Mouse (Mus musculus) gastrocnemius, postnatal 10 days (tissue): ENCODE measurements around the gene Zbtb43. TPM values are rescaled to one million over a fixed set of nuclear protein-coding genes. Genes with fewer than 3 reads are reported as not detected.
A peak's percentile ranks its signal among the peaks of the same experiment; 100 is the strongest.

ENCODE experiments used
- DNase-seq: peaks from one replicate; pipeline ENCODE4 v3.0.0; 2021; ENCODE audit warnings: mixed read lengths
- total RNA-seq, 2 experiments: library from RNA; stranded (reverse); gene quantifications; 2 replicates each; pipeline ENCODE4 v1.2.3; 2021

Gene Zbtb43
- total RNA-seq, 2 experiments from 2014 or later: 16.8 to 21.0 TPM

DNA sequence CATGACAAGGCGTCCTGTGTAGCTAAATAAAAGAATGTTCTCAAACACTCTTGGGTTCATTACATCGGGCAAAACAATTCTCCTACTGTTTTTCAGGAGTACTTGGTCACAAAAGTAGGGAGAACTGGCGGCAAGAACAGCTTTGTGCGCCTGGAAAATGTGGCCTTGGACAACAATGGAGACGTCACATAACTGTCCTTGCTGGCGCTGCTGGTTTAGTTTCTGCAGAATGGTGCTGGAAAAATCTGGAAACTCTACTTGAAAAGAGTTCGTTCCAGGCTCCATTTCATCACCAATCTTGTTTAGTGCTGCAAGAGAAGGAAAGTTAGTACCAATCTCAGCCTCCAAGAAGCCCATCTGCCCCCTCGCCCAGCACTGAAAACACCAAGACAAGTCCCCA is 13.5 kb downstream of the Zbtb43 start:
- DNase-seq: no peak

DNA sequence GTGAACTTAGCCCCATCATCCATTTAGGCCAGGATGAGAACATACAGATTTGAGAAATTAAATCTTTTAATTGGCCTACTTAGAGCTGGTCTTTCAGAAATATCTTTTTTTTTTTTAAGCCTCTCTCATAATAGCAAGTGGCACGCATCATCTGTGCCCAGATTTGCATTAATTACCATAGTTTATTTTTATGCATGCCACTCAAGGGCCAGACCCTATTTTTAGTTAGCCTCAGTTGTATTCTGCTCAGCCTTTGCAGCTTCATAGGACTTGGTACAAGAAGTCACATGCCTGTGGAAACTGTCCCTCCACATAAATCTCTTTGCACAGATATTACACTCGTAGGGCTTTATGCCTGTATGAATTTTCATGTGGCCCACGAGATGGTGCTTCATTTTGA is 14.9 kb downstream of the Zbtb43 start:
- no peak for DNase-seq

DNA sequence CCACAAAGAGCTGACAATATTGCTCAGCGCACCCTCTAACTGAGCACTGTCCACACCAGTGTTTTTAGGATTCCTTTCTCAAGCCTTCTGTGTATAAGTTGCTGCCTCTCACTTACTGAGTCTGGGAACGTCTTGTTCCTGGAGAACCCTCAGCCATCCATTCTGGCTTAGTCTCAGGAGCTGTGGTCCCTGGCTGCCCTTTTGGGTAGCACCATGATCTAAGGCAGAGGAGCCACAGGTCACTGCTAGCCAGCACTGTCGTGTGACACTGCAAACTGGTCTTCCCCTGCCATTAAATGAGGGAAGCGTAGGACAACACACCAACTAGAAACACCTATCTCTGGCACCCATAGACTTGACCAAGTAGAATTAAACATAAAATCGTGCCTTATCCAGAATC is 15.6 kb downstream of the Zbtb43 start:
- DNase-seq: no peak

DNA sequence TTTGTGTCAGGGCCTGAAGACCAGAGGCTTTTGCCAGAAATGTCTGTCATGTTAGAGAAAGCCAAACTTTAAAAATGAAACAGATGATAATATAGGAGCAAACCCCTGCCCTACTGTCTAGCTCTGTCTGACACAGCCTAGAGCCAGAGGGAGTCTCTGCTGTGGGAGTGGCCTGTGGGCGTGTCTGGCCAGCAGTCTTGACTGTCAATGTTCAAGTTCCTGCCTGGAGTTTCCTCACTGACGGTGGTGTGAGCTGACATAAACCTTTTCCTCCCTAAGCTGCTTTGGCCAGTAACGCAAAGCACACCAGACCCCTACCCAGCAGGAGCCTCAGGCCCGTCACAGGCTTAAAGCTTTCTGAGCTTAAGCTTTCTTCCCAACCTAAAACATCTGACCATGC is 16.2 kb downstream of the Zbtb43 start:
- DNase-seq: peak; percentile 29

DNA sequence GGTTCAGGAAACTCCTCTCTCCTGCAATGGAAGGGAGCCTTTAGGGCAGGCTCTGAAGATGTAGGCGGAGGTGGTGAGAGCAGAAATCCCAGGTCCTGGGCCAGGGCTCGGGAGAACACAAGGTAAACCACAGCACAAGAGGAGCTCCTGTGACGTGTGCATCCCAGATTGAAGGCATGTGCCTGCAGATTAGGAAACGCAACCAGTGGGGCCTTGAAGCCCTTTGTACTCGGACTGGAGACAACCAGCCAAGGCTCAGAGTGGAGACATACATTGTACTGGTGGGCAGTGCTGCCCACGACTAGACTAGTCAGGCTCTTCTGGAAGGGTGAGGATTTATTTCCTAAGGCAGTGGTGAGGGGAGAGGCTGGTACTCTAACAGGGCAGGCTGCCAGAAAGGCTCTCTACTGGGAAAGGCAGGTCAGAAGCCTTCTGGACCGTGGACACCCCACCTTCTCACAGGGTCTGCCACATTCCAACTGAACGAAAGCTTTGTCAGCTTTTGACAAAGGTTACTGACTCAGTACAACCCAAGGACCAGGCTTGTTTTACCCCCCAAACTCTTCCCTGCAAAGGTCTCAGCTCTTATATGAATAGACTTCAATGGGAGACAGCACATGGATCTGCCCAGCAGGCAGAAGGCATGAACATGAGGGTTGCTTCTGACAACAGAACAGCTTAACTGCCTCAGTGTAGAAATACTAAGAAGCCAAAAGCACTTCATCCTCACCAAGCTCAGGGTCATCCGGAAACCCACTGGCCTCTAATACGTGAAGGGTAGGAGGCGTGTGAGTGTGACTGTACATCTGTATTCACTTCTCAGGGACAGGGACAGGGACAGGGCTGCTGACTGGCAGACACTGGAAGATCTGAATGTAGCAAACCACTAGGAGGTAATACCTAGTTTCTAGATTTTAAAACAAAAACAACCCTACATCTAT is 17.1 kb downstream of the Zbtb43 start:
- no peak for DNase-seq

DNA sequence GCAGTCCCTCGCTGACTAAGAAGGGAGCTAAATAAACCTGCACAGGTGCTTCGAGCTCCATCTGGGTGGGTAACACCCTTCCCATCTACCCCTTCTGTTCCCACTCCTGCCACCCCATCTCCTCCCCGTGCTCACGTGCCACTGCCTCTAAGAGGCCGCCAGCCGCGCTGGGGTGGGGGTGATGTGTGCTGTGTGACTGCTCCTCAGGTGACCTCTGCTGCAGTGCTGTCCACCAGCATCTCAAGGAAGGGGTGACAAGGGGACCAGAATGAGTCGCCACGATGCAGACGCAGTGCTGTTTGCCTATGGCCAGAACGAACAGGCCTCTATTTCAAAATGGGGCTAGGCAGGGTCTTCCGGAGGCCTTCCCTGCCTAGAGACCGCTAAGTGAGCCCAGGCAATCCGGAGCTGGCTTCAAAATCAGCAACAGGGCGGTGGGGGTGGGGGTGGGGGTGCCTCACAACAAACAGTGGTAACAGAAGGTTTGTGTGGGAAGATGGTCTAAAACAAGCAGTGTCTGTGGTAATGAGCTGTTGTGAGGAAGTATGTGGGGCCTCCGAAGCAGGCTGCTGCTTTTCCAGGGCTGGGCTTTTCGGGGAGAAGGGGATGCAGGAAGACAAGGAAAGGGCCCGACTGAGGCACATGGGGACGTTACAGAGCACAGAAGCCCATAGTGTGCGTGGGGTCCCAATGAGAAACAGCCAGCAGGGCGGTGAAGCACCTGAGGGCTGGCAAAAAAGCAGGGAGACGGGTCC is 19.1 kb downstream of the Zbtb43 start:
- DNase-seq: no peak

DNA sequence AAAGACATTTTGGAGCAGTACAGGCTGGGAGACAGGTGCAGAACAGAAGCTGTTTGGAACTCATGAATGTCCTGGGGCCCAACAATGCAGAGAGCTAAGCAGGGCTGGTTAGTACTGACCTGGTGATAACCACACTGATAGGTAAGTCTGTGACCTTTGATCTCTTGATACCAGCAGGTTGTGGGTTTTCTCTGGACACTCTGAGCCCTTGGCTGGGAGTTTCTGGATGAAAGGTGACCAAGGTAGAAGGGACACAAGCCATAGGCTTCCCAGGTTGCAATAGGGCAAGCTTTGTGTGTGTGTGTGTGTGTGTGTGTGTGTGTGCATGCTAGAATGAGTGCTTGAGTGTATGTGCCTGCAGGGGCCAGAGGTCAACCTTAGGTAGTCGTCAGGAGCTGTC is 21.6 kb downstream of the Zbtb43 start:
- DNase-seq: no peak

DNA sequence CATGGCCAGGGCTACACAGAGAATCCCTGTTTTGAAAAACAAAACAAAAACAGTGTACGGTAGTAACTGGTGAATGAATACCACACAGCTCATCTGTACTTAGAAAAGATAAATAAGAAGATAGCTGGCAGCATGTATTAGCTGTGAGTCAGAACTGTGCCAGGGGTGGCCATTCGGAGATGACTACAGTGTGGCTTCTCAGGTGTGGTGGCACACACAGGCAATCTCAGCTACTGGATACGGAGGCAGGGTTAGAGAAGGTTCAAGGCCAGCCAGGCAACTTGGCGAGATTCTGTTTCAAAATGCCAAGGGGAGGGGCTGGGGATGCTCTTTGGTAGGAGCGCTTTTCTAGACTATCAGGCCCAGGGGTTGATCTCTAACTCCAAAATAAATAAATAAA is 22.6 kb downstream of the Zbtb43 start:
- DNase-seq: no peak

DNA sequence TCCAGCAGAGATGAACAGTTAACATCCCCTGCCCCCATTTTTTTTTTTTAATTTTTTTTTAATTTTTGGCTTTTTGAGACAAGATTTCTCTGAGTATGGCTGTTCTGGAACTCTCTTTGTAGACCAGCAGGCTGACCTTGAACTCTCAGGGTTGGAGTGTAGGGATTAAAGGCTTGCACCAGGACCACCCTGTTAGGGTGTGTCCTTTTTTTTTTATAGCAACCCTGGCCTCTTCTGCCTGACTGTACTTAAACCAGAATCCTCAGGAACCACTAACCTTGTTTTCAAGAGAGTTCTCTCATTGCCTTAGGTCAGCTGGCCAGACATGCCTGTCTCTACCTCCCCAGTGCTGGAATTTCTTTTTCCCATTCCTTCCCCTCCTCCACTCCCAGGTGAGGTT is 23.5 kb downstream of the Zbtb43 start:
- DNase-seq: no peak

DNA sequence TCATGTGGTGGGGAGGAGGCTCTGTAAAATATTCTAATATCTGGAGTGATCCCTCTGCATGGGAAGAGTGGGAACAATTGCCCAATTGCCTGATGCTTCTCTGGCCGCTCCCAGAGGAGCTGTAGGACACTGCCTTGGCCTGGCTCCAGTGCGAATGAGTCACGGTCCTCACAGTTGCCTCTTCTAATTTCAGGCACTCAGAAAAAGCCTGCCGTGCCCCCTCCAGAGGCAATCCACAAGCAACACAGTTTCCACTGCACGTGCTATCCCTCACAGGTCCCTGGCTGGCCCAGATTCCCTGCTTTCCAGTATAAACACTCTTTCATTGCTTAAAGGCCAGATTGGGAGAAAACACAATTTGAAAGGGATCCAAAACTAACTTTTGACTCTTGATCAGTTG is 24.0 kb downstream of the Zbtb43 start:
- peak; percentile 90 for DNase-seq

DNA sequence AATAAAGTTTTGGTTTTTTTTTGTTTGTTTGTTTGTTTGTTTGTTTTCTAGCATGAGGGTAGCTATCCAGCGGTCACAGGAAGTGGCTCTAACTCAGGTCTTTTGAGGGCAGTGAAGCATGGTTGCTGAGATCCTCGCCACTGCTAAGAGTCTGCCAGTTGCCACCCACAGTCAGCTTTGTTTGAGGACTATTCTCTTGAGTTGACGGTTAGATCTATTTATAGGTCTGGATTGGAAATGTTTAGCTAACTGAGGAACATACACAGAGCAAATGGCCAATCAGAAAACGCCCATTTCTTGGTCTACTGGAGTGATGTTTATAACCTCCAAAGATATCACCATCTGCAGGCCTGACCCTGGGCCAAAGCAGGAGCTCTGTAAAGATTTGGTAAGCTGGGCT is 25.7 kb downstream of the Zbtb43 start:
- no peak for DNase-seq

DNA sequence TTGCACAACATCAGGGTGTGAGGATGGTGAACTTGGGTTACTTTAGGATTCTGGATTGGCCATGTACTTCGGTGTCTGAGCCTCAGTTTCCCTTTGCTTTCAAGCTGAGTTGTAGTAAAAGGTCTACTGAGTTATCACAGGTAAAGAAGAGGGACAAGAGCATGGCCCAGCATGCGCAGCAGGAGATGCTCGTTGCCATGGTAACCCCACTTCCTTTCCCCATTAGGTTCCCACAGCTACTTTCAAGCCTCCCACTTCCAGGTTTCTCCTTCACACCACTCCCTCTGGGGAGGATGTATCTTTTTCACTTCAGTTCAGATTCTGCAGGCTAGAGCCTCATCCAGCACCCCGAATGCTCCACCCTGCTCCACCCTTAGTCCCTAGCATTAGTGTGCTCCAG is 27.5 kb downstream of the Zbtb43 start:
- no peak for DNase-seq

DNA sequence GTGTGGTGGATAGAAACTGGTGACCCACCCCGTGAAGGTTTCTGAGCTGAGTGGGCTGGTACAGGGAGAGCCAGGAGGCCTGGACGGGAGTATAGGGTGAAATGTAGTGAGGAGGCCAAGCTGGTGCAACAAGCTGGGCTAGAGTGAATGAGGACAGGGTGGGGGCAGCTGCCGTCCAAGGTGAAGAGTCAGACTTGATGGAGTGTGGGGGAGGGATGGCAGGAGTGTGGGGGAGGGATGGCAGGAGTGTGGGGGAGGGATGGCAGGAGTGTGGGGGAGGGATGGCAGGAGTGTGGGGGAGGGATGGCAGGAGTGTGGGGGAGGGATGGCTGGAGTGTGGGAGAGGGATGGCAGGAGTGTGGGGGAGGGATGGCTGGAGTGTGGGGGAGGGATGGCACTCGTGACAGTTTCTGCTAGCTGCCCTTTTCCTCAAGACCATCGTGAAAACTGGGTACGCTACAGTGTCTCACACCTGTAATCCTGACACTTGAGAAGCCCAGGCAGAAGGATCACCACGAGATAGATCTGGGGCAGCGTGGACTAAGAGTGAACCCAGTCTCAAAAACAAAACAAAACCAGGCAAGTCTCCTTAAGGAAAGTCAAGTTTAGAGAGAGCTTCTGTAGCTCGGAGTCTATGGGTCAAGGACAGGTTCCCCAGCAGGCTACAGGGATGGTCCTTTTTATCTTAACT is 28.2 kb downstream of the Zbtb43 start:
- no peak for DNase-seq

DNA sequence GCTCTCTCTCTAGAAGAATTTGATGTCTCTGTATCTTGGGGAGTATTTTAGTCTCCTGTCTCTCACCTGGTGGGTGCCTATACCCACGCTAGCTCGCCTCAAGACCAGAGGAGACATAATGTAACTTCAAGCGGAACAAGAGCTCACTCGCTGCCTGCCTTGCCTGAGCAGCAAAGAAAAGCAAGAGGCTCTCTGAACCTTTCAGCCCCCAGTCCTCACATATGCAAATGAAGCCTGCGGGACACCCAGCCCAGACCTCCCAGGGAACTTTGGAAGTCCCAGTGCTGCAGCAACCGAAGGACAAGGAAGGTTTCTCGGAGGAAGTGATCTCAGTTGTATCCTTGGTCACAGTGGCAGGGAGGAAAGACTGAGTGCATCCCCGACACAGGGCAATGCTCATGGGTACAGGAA is 28.9 kb downstream of the Zbtb43 start:
- no peak for DNase-seq

DNA sequence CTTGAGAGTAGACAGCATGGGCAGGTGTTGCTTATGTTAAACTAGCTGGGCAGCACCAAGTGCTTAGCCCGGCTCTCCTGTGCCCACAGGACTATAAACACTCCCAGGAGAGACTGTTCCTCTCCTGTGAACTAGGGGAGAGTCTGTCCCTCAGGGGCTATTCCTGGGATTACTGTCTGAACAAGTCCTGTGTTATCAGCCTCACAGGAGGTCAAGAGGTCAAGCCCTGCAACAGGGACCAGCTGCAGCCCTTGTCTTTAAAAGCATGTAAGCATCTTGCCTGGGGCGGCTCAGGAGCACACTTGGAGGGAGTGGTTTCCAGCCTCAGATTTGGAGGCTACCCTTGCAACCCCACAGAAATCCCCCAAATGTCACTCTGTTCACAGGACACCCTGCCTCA is 30.0 kb downstream of the Zbtb43 start:
- DNase-seq: no peak

DNA sequence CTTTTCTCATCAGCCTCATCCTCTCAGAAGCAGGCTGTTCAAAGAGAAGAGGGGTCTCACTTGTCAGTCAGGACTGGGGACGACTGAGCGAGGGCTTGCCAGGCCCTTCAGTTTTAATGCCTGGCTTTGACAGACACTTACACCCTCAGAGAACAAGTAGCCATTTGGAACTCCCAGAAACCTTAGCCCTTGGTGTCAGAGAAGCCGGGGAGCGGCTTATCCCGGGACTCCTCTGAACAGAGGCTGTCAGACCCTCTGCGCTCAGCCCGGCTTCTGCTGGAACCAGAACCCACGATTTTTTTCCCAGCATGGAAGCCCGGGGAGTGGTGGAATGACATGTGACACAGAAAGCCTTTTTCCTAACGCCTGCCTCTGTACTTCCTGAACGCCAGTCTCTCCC is 31.2 kb downstream of the Zbtb43 start:
- no peak for DNase-seq

DNA sequence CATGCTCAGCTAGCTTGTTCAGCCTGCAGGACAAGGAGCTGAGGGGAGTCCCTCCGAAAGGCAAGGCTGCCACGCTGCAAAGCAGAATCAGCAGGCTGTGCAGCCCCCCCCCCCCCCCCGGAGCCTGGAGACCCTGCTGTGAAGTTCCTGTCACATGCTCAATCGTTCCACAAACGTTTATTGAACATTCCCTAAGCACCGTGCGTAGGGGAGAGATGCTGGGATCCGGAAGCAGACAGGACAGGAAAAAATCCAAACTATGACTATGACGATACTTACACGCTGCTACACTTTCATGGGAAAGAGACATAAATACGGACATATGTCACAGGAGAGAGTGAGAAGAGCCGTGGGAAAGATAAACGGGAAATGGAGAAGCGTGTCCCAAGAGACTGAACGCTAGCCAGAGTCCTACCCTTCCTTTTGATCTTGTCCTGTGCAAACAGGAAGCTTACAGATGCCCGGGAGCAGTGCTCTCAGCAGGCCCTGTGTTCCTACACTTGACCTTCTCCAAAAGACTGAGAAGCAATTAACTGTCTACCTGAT is 32.3 kb downstream of the Zbtb43 start:
- no peak for DNase-seq

DNA sequence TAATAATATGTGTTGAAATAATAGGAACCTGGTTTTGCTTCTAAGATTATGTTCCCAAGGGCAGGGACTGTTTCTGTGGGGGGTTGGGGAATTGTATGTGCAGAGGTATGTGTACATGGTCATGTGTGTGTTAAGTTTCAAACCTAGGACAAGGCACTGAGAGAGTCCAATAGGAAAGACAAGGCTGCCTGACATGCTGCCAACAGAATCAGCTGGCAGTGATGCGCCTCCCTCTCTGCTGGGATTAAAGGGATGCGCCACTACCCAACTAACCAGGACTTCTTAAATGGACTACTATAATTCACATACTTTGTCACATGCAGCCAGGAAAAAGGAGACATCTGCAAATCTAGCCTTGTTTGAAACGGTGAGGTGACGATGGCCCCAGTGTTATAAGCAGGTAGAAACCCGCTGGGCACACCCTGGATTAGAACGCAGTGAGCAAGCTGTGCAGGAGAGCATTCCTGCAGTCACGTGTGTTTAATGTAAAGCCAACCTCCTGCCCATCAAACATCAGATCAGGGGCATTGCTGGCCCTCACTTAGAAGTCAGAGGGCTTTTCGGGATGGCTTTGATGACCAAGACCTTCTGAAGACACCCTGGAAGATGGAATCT is 33.2 kb downstream of the Zbtb43 start:
- DNase-seq: no peak

DNA sequence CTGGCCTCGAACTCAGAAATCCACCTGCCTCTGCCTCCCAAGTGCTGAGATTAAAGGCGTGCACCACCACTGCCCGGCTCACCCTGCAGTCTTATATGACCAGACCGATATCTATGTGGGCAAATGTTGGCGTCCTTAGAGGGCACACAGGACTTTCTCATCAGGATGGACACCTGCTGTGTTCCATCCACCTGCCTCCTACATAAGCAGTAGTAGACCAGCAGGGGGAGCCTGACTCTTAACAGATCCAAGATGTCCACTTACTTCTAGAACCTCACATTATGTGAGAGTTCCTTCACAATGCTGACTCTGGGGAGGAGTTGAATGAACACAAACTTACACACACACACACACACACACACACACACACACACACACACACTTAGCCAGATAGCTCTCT is 35.5 kb downstream of the Zbtb43 start:
- peak; percentile 43 for DNase-seq

DNA sequence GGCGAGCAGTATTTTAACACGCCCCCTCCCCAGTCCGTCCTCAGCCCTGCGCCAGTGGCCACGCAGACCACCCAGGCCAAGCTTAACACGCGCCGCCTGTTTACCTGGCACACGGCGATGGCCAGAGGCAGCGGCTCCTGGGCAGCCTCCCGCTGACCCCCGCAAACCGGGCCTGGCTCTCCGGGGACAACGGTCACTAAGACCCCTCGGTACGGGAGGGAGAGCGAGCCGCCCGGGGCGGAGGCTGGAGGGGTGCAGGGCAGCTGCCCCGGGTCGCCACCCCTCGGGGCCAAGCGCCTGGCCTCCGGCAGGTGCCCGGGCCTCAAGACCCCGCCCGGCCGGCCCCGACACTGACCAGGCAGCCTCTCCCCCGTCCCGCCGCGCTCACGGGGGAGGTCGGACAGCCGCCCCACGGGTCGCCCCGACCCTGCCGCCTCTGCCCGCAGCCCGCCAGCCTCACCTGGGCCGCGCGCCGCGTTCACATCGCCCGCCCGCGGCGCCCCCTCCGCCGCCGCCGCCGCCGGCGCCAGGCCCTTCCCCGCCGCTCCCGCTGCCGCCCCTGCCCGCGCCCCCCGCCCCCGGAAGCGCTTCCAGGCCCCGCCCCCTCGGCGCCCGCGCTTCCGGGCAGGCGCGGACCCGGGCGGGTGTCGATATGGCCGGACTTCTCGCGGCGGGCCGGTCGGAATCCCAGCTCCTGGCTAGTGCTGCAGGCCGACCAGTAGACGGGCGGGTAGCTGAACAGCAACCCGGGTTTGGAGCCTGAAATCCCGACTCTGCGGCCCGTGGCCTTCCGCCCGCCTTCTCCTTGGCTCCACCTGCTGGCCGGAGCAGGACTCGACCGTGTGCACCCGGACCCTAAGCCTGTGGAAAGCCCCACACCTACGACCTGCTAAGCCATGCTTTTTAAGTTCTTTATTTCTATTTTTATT is 37.3 kb downstream of the Zbtb43 start, which contains the start of gene Zbtb34:
Gene Zbtb34 (minus strand): TSS at position 554 of the 929 bp plus-strand sequence.
- peak; percentile 76 for DNase-seq
